Mouse (Mus musculus) intestine, postnatal 0 days (tissue): ENCODE data around the gene Hist1h3a. TPM values are rescaled to one million over a fixed set of nuclear protein-coding genes. Genes with fewer than 3 reads are reported as not detected.
"Not testable (repeated sequence)": the region's sequence is repeated elsewhere in the genome, so short reads cannot be mapped to it uniquely, and the experiment has no call there.

Source experiments
- ATAC-seq: fragments of 200-750 bp; cut with Nextera tagmentation; 2 replicates; pipeline ENCODE4 v1.8.0; 2017; ENCODE audit warnings: mild to moderate bottlenecking, moderate TSS enrichment, moderate library complexity
- H3K27ac ChIP-seq: fragments of 300-500 bp; sonication (generic); 2 replicates; pipeline ENCODE4 v1.5.1; 2014; ENCODE audit warnings: mild to moderate bottlenecking, low read depth, low read length, moderate library complexity
- H3K27me3 ChIP-seq: fragments of 300-500 bp; sonication (generic); replicated peaks from 2 replicates; pipeline ENCODE4 v1.6.1; 2014; ENCODE audit warnings: low read length, mixed read lengths; ENCODE audit not compliant: control insufficient read depth, insufficient read depth
- H3K36me3 ChIP-seq: fragments of 300-500 bp; sonication (generic); 2 replicates; pipeline ENCODE4 v1.6.1; 2014; ENCODE audit warnings: mild to moderate bottlenecking, moderate library complexity; ENCODE audit not compliant: control insufficient read depth, insufficient read depth
- H3K4me1 ChIP-seq: fragments of 300-500 bp; sonication (generic); replicated peaks from 2 replicates; pipeline ENCODE4 v1.6.1; 2014; ENCODE audit warnings: antibody characterized with exemption, low read length, mixed read lengths; ENCODE audit not compliant: control insufficient read depth, insufficient read depth
- H3K4me2 ChIP-seq: fragments of 300-500 bp; sonication (generic); replicated peaks from 2 replicates; pipeline ENCODE4 v1.6.1; 2014; ENCODE audit warnings: low read depth, mild to moderate bottlenecking, moderate library complexity
- H3K4me3 ChIP-seq: fragments of 300-500 bp; sonication (generic); 2 replicates; pipeline ENCODE4 v1.5.1; 2014; ENCODE audit warnings: low read depth, low read length
- H3K9ac ChIP-seq: fragments of 300-500 bp; sonication (generic); 2 replicates; pipeline ENCODE4 v1.6.1; 2014; ENCODE audit warnings: mild to moderate bottlenecking, low read depth, low read length
- H3K9me3 ChIP-seq: fragments of 300-500 bp; sonication (generic); 2 replicates; pipeline ENCODE4 v1.6.1; 2016; ENCODE audit warnings: mixed run types; ENCODE audit not compliant: control insufficient read depth
- CTCF ChIP-seq: sonication (generic); IDR thresholded peaks from 2 replicates; pipeline ENCODE4 v1.5.1; 2016; ENCODE audit warnings: low read depth, mild to moderate bottlenecking, control low read depth, antibody characterized with exemption, moderate library complexity
- whole genome bisulfite sequencing: fragments of 180-500 bp; shearing (Covaris S2); extraction: QIAGEN DNeasy Blood & Tissue Kit; methylation state at CpG from one replicate; pipeline ENCODE4 v1.1.7; 2014; 5-methylcytosine and 5-hydroxymethylcytosine counted together
- polyA plus RNA-seq: library from polyadenylated mRNA; unstranded; fragments of >200 nt; fragmentation: Nextera tagmentation; extraction: Ambion mirVana; gene quantifications from 2 replicates; pipeline ENCODE4 v1.2.1, GENCODE M21; 2015

Hist1h3a gene
- polyA plus RNA-seq, 1 experiment from 2014 or later, result 4.5 TPM

DNA sequence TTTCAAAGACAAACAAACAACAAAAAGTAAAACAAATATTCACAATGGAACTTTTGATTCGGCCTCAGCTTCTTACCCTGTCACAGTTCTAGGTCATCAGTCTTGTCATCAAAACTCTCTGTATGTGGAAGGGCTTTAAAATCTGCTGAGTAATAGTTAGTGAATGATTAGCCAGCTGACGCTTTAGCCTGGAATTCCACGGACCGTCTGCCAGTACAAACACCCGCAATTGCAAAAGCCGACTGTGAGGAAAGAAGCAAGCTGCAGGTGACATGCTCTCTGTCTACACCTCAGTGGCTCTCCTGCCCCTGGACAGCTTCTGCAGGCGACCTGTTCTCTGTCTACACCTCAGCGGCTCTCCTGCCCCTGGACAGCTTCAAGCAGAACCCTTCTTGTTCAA, 31.7 kb downstream of the Hist1h3a start:
- Histone ChIP-seq H3K4me2 (peak overlapping the region; percentile 35), H3K4me3 (no peak overlapping the region)
- 17% methylated on average over 8 of the region's 8 CpGs for WGBS

GRCm38 (mm10) chr13:23729706-23730105, 32.5 kb downstream of the Hist1h3a start:
- no peak for TF ChIP-seq CTCF
- Histone ChIP-seq H3K4me3 (no peak overlapping the region), H3K9ac (no peak overlapping the region), H3K27ac (no peak overlapping the region), H3K36me3 (no peaks in the 10 kb centered on the region), H3K9me3 (no peaks in the 10 kb centered on the region), H3K4me1 (no peaks in the 10 kb centered on the region), H3K4me2 (no peak overlapping the region), H3K27me3 (no peaks in the 10 kb centered on the region)
- 90% methylated on average over 5 of the region's 5 CpGs for WGBS
- ATAC-seq, result no peak

More for the DNA sequence above, 31.7 kb downstream of the Hist1h3a start:
- H3K4me1 ChIP-seq, result no peaks in the 10 kb centered on the region
- no peak overlapping the region for H3K9ac ChIP-seq
- no peak for TF ChIP-seq CTCF
- peak; percentile 75 for ATAC-seq
- no peak overlapping the region for H3K27ac ChIP-seq
- H3K27me3 ChIP-seq, result no peaks in the 10 kb centered on the region
- H3K9me3 ChIP-seq, result no peaks in the 10 kb centered on the region
- no peaks in the 10 kb centered on the region for H3K36me3 ChIP-seq

GRCm38 (mm10) chr13:23729192-23729525, 33.0 kb downstream of the Hist1h3a start:
- no peak overlapping the region for H3K4me2 ChIP-seq
- H3K27ac ChIP-seq, result no peak overlapping the region
- WGBS, result 92% methylated on average over 9 of the region's 9 CpGs
- no peaks in the 10 kb centered on the region for H3K4me1 ChIP-seq
- no peak for ATAC-seq
- H3K9ac ChIP-seq, result no peak overlapping the region
- H3K4me3 ChIP-seq, result no peak overlapping the region
- H3K36me3 ChIP-seq, result no peaks in the 10 kb centered on the region
- no peaks in the 10 kb centered on the region for H3K27me3 ChIP-seq
- no peak for TF ChIP-seq CTCF
- no peaks in the 10 kb centered on the region for H3K9me3 ChIP-seq

DNA sequence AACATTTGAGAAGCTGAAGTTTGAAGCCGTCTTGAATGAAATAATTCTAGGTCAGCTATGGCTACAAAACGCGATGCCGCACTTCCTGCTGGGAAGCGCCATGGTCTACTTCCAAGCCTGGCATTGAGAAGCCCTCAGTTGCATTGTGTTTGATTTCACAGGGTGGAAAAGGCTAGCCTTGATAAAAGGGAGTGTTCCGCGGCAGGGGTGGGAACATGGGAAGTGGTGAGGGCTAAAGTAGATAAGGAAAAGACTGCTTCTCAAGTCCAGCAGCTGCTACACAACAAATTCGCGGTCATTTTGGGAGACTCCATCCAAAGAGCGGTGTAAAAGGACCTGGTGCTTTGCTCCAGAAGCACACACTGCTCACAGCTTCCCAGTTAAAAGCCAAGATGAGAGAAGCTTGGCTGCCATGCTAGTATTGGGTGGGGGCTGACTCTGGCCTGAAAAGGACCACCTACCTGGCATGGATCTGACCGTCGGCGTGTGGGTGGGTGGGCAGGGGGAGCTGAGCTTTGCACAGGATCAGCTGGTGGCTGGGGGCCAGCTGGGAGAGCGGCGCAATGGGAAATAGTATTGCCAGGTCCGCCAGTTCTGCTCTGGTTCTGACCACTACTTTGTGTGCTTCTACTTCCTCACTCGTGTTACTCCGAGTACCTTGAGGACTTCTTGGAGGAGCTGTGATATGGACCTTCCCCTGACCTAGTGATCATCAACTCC, 33.6 kb downstream of the Hist1h3a start:
- WGBS, result 87% methylated on average over 18 of the region's 18 CpGs
- no peak for TF ChIP-seq CTCF
- Histone ChIP-seq H3K4me1 (no peaks in the 10 kb centered on the region), H3K36me3 (no peaks in the 10 kb centered on the region), H3K4me3 (no peak overlapping the region), H3K9me3 (no peaks in the 10 kb centered on the region), H3K27ac (no peak overlapping the region), H3K4me2 (no peak overlapping the region), H3K27me3 (no peaks in the 10 kb centered on the region), H3K9ac (no peak overlapping the region)
- ATAC-seq, result no peak

DNA sequence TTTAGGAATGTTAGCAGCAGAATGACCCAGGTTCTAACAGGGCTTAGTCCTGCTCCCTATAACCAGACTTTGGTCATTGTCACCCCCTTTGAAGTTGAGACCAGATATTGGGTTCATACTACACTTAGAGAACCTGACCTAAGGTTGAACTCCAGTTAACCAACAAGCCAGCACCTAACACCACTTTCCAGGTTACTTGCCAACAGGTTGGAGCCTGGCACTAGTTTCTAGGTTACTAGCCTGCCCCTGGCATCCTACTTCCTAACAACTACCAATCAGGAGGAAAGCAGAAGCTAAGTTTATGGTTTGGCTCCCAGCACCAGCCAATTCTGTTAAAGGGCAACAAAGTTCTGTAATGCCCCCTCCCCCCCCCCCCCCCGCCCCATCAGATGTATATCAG, 37.0 kb downstream of the Hist1h3a start:
- no peak overlapping the region for H3K4me2 ChIP-seq
- no peaks in the 10 kb centered on the region for H3K4me1 ChIP-seq
- no CpG with 5 or more reads among the region's 1 CpGs for WGBS
- no peaks in the 10 kb centered on the region for H3K27me3 ChIP-seq
- TF ChIP-seq CTCF, result no peak
- H3K9me3 ChIP-seq, result no peaks in the 10 kb centered on the region
- ATAC-seq, result no peak
- no peak overlapping the region for H3K9ac ChIP-seq
- no peak overlapping the region for H3K27ac ChIP-seq
- no peak overlapping the region for H3K4me3 ChIP-seq
- H3K36me3 ChIP-seq, result no peaks in the 10 kb centered on the region

DNA sequence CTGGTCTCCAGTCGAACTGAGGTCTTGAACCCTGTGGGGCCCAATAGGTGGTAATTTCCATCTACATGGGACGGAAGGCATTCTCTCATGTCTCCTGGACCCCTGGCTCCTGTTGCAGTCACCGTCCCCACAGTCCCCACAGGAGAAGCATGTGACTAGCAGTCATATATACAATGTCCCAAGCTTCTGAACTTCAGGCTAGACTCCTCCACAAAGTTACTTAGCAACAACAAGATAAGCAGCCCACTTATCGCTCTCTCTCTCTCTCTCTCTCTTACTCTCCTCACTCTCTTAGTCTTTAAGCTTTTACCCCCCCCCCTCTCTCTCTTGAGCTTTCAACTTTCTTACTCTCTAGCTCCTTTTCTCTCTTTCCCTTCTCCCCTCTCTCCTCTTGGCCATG, 37.9 kb downstream of the Hist1h3a start:
- Histone ChIP-seq H3K27me3 (no peaks in the 10 kb centered on the region), H3K4me2 (no peak overlapping the region), H3K4me1 (no peaks in the 10 kb centered on the region), H3K36me3 (no peaks in the 10 kb centered on the region), H3K9me3 (no peaks in the 10 kb centered on the region), H3K9ac (no peak overlapping the region), H3K27ac (no peak overlapping the region), H3K4me3 (no peak overlapping the region)
- no peak for ATAC-seq
- TF ChIP-seq CTCF, result no peak
- WGBS, result 76% methylated on average over 4 of the region's 4 CpGs

DNA sequence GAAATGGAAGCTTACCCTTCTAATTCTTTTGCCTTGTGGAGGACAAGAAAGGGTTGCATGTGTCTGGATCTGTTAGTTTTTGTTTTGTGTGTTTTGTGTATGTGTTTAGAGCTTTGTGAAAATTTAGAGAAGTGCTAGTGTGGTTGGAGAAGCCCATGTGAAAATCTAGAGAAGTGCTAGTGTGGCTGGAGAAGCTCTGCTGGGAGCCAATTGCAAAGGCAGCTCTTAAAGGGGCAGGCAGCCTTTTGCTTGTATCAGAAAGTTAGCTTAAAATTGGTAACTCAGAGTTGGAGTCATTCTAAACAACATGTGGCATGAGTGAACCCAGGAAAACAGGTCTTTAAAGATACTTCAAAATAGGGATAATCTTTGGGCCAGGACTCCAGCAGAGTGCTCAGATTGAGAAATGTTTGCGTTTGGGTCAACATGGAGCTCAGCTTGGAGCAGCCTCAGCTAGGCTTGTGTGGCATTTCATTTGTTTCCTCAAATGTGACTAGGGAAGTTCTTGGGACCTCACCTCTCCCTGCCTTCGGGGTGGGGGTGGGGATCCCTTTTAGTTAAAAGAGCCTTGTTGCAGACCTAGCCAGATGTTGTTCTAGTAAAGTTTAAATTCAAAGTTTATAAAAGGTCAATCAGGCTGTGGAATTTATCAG, 44.5 kb downstream of the Hist1h3a start:
- H3K4me3 ChIP-seq, ATAC-seq, H3K27ac ChIP-seq, H3K36me3 ChIP-seq, H3K9me3 ChIP-seq, H3K4me2 ChIP-seq, H3K27me3 ChIP-seq, H3K9ac ChIP-seq, H3K4me1 ChIP-seq: not testable (repeated sequence)
- 22% methylated on average over 2 of the region's 2 CpGs for WGBS
